Mouse (Mus musculus) embryonic fibroblast, embryonic 13.5 days (primary cell): ENCODE measurements around the gene Abca1.

Experiments
- CTCF ChIP-seq: IDR thresholded peaks from 2 replicates; pipeline ENCODE4 v1.5.1; 2011; ENCODE audit warnings: mild to moderate bottlenecking, control low read depth, low read length, moderate library complexity, borderline replicate concordance; ENCODE audit not compliant: insufficient read depth
- POLR2A ChIP-seq: IDR thresholded peaks from 2 replicates; pipeline ENCODE4 v1.6.1; 2011; ENCODE audit warnings: low read depth, mild to moderate bottlenecking, control low read depth, low read length, moderate library complexity

DNA sequence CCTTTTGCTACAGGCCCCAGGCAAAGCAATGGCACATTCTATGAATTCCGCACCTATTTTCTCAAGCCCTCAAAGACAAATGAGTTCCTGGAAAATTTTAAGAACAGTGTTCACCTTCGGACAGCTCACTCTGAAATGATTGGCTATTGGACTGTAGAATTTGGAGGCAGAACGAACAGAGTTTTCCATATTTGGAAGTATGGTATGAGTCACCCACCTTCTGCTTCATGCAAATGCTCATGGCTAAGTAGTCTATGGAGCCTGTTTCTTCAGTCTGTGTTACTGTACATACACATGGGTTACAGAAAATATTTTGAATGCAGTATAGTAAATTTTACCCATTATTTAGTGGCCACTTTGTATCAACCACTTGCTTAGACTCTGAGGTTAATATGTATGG lies 144.7 kb downstream of the Abca1 start:
- TF ChIP-seq CTCF (no peak), POLR2A (no peak)
